Mouse (Mus musculus): ENCODE results near the gene Net1.
"Not testable (repeated sequence)": the region's sequence is repeated elsewhere in the genome, so short reads cannot be mapped to it uniquely, and the experiment has no call there.

Net1 gene

GRCm38 (mm10) chr13:3917571-3918311 lies at the start of gene Net1, which contains the start of gene Tubal3:
Gene Net1, minus strand, starts transcription at chr13:3918220.
Gene Tubal3, plus strand, starts transcription at chr13:3918274.
- DNase-seq (ENCODE audit: low spot score): peak; percentile 96

GRCm38 (mm10) chr13:3951198-3951914 lies 33.3 kb upstream of the Net1 start:
- DNase-seq (ENCODE audit: low spot score): no peak

GRCm38 (mm10) chr13:3949477-3949876 lies 31.5 kb upstream of the Net1 start:
- DNase-seq (ENCODE audit: low spot score): no peak

GRCm38 (mm10) chr13:3947267-3947666 lies 29.2 kb upstream of the Net1 start:
- no peak for DNase-seq (ENCODE audit: low spot score)

- no peak for DNase-seq (ENCODE audit: low spot score)
Measured at GRCm38 (mm10) chr13:3945249-3945648, 27.2 kb upstream of the Net1 start, which contains the start of gene Ucn3. Gene Ucn3, minus strand, starts transcription at chr13:3945349.

GRCm38 (mm10) chr13:3944699-3945098 lies 26.7 kb upstream of the Net1 start:
- no peak for DNase-seq (ENCODE audit: low spot score)

GRCm38 (mm10) chr13:3926046-3926445 lies 8.0 kb upstream of the Net1 start:
- DNase-seq (ENCODE audit: low spot score): no peak

- DNase-seq (ENCODE audit: low spot score): no peak
Measured at GRCm38 (mm10) chr13:3925632-3926031, 7.6 kb upstream of the Net1 start.

GRCm38 (mm10) chr13:3924483-3924882 lies 6.5 kb upstream of the Net1 start:
- DNase-seq (ENCODE audit: low spot score): no peak

GRCm38 (mm10) chr13:3913504-3913903 lies 4.5 kb downstream of the Net1 start:
- DNase-seq (ENCODE audit: low spot score): no peak

- DNase-seq (ENCODE audit: low spot score): no peak
Measured at GRCm38 (mm10) chr13:3910356-3910755, 7.7 kb downstream of the Net1 start.

- no peak for DNase-seq (ENCODE audit: low spot score)
Measured at GRCm38 (mm10) chr13:3908262-3908661, 9.8 kb downstream of the Net1 start.

GRCm38 (mm10) chr13:3907151-3907696 lies 10.8 kb downstream of the Net1 start:
- DNase-seq (ENCODE audit: low spot score): no peak

GRCm38 (mm10) chr13:3899301-3899700 lies 18.7 kb downstream of the Net1 start:
- DNase-seq (ENCODE audit: low spot score): no peak

GRCm38 (mm10) chr13:3898202-3898601 lies 19.8 kb downstream of the Net1 start:
- DNase-seq (ENCODE audit: low spot score): not testable (repeated sequence)

- peak; percentile 91 for DNase-seq (ENCODE audit: low spot score)
Measured at GRCm38 (mm10) chr13:3896913-3897312, 21.1 kb downstream of the Net1 start.

- no peak for DNase-seq (ENCODE audit: low spot score)
Measured at GRCm38 (mm10) chr13:3896032-3896431, 22.0 kb downstream of the Net1 start.

- no peak for DNase-seq (ENCODE audit: low spot score)
Measured at GRCm38 (mm10) chr13:3895397-3895980, 22.5 kb downstream of the Net1 start.

GRCm38 (mm10) chr13:3894549-3894948 lies 23.5 kb downstream of the Net1 start:
- DNase-seq (ENCODE audit: low spot score): no peak

- peak; percentile 83 for DNase-seq (ENCODE audit: low spot score)
Measured at GRCm38 (mm10) chr13:3893126-3893734, 24.8 kb downstream of the Net1 start.

- peak; percentile 11 for DNase-seq (ENCODE audit: low spot score)
Measured at GRCm38 (mm10) chr13:3892601-3893000, 25.4 kb downstream of the Net1 start.

- no peak for DNase-seq (ENCODE audit: low spot score)
Measured at GRCm38 (mm10) chr13:3891479-3892087, 26.4 kb downstream of the Net1 start.

Measured in retina, embryonic 14.5 days (tissue).